In genomic region chr6:42380416-42381144, GRCm38 (mm10) we compare ENCODE assay signal across 7 mouse cellular contexts. TPM values are rescaled to one million over a fixed set of nuclear protein-coding genes. Genes with fewer than 3 reads are reported as not detected.
DNase-seq lines count a peak whose midpoint lies in the region; ATAC-seq lines count a peak whose summit lies in the region.

No protein-coding gene starts in this region.

- no peaks in the 10 kb centered on the region for H3K27me3 ChIP-seq in lung, embryonic 16.5 days (ENCODE audit: control insufficient read depth, insufficient read depth, low read depth, low read length)
- H3K27me3 ChIP-seq in forebrain, embryonic 10.5 days (ENCODE audit: poor library complexity, severe bottlenecking): peaks cover 30% of the 10 kb centered on the region; the same call in 1 of the 2 replicates

- peaks cover 22% of the 10 kb centered on the region for H3K4me1 ChIP-seq in lung, embryonic 16.5 days (replicated peaks; ENCODE audit: control insufficient read depth, insufficient read depth, low read length)
- peaks cover 12% of the 10 kb centered on the region for H3K4me1 ChIP-seq in forebrain, embryonic 10.5 days

- H3K9me3 ChIP-seq in lung, embryonic 16.5 days (ENCODE audit: control insufficient read depth, low read length): no peaks in the 10 kb centered on the region
- H3K9me3 ChIP-seq in forebrain, embryonic 10.5 days: no peaks in the 10 kb centered on the region

- DNase-seq in lung, postnatal 25 days (ENCODE audit: low spot score): no peak
- DNase-seq in WW6 (ENCODE audit: low read depth, low spot score): peak; percentile 73
- no peak for DNase-seq in forebrain, embryonic 10.5 days (ENCODE audit: extremely low spot score, low spot score)
- peak; percentile 72 for DNase-seq in naive thymus-derived CD4-positive, alpha-beta T cell, adult 2 months (ENCODE audit: low read depth)
- DNase-seq in spleen, postnatal 14 days (ENCODE audit: low spot score in 2 of 2): no peak

- 28% methylated on average over 8 of the region's 8 CpGs for WGBS in lung, embryonic 16.5 days
- 2% methylated on average over 8 of the region's 8 CpGs for WGBS in forebrain, embryonic 10.5 days

- H3K27ac ChIP-seq in lung, embryonic 16.5 days (ENCODE audit: low read length): peak overlapping the region; percentile 20; the same call in 1 of the 2 replicates
- H3K27ac ChIP-seq in forebrain, embryonic 10.5 days: no peak overlapping the region

- H3K36me3 ChIP-seq in lung, embryonic 16.5 days (ENCODE audit: control insufficient read depth, insufficient read depth, low read length): no peaks in the 10 kb centered on the region
- no peaks in the 10 kb centered on the region for H3K36me3 ChIP-seq in forebrain, embryonic 10.5 days (replicated peaks)

- ATAC-seq in lung, embryonic 16.5 days (ENCODE audit: low read depth): no peak
- ATAC-seq in inflammation-experienced regulatory T-cells, adult 6 months: peak; percentile 49

- H3K9ac ChIP-seq in lung, embryonic 16.5 days (ENCODE audit: low read length): no peak overlapping the region

- no peak overlapping the region for H3K4me2 ChIP-seq in lung, embryonic 16.5 days (ENCODE audit: low read depth, low read length)

- no peak overlapping the region for H3K4me3 ChIP-seq in lung, embryonic 16.5 days (ENCODE audit: low read length)
- H3K4me3 ChIP-seq in forebrain, embryonic 10.5 days: 0 out of 2 replicates have a peak overlapping the region, but pooled peaks have one; percentile 11

RNA-seq across cellular contexts. Expression of gene Epha1, which starts 7.5 kb away (rescaled TPM):
- 18.5 and 18.8 TPM in 2 replicates for polyA plus RNA-seq in lung, embryonic 16.5 days (2015; fragmentation: Nextera tagmentation; extraction: Ambion mirVana)
- polyA plus RNA-seq in forebrain, embryonic 10.5 days (2016; fragmentation: Nextera tagmentation; extraction: Ambion mirVana): 1.8 and 2.0 TPM in 2 replicates
- polyA plus RNA-seq in inflammation-experienced regulatory T-cells, adult 6 months (2017; shearing (Covaris generic)): under 1 TPM; 0.19 to 0.69 (median 0.67) TPM

RNA-seq across cellular contexts. Expression of gene Tas2r143, which starts 19.5 kb away (rescaled TPM):
- not detected in 2 replicates for polyA plus RNA-seq in lung, embryonic 16.5 days (2015; fragmentation: Nextera tagmentation; extraction: Ambion mirVana)
- polyA plus RNA-seq in forebrain, embryonic 10.5 days (2016; fragmentation: Nextera tagmentation; extraction: Ambion mirVana): not detected in 2 replicates
- polyA plus RNA-seq in inflammation-experienced regulatory T-cells, adult 6 months (2017; shearing (Covaris generic)): not detected

RNA-seq across cellular contexts. Expression of gene Tas2r135, which starts 24.7 kb away (rescaled TPM):
- not detected in 2 replicates for polyA plus RNA-seq in lung, embryonic 16.5 days (2015; fragmentation: Nextera tagmentation; extraction: Ambion mirVana)
- polyA plus RNA-seq in forebrain, embryonic 10.5 days (2016; fragmentation: Nextera tagmentation; extraction: Ambion mirVana): not detected in 2 replicates
- polyA plus RNA-seq in inflammation-experienced regulatory T-cells, adult 6 months (2017; shearing (Covaris generic)): not detected

RNA-seq across cellular contexts. Expression of gene Zyx, which starts 31.1 kb away (rescaled TPM):
- polyA plus RNA-seq in lung, embryonic 16.5 days (2015; fragmentation: Nextera tagmentation; extraction: Ambion mirVana): 188 and 203 TPM in 2 replicates
- polyA plus RNA-seq in forebrain, embryonic 10.5 days (2016; fragmentation: Nextera tagmentation; extraction: Ambion mirVana): 79.3 and 80.8 TPM in 2 replicates
- 100 to 1,000 TPM in 1 of 3 experiments, 10 to 100 TPM in 2; 39.3 to 108 (median 40.8) TPM for polyA plus RNA-seq in inflammation-experienced regulatory T-cells, adult 6 months (2017; shearing (Covaris generic))

RNA-seq across cellular contexts. Expression of gene Tas2r126, which starts 53.8 kb away (rescaled TPM):
- polyA plus RNA-seq in lung, embryonic 16.5 days (2015; fragmentation: Nextera tagmentation; extraction: Ambion mirVana): not detected in 2 replicates
- polyA plus RNA-seq in forebrain, embryonic 10.5 days (2016; fragmentation: Nextera tagmentation; extraction: Ambion mirVana): not detected in 2 replicates
- not detected for polyA plus RNA-seq in inflammation-experienced regulatory T-cells, adult 6 months (2017; shearing (Covaris generic))

Comparison
In these comparisons a context has a peak if more than half of its experiments do, and no peak if none do; other contexts are left out.
1. DNase-seq: peak in WW6 (single experiment) and naive thymus-derived CD4-positive, alpha-beta T cell, adult 2 months (single experiment); none in lung, postnatal 25 days (single experiment), forebrain, embryonic 10.5 days (single experiment) and spleen, postnatal 14 days (0 of 2).